Mouse (Mus musculus): Measurements from ENCODE around the gene R3hdm4. TPM values are rescaled to one million over a fixed set of nuclear protein-coding genes. Genes with fewer than 3 reads are reported as not detected.

Gene R3hdm4
- polyA plus RNA-seq, 1 experiment from 2014 or later: 104 TPM

- Histone ChIP-seq H3K27ac (ENCODE audit: low read depth, low read length) (peak overlapping the region; percentile 91), H3K9me3 (ENCODE audit: control insufficient read depth, low read length) (no peaks in the 10 kb centered on the region), H3K4me1 (replicated peaks; ENCODE audit: control insufficient read depth, insufficient read depth, low read length) (peaks cover 51% of the 10 kb centered on the region), H3K36me3 (ENCODE audit: control insufficient read depth, insufficient read depth, low read length) (peaks cover 25% of the 10 kb centered on the region), H3K4me3 (ENCODE audit: low read depth, low read length) (no peak overlapping the region; the same call in 1 of the 2 replicates), H3K4me2 (peak overlapping the region; percentile 62), H3K27me3 (replicated peaks; ENCODE audit: control insufficient read depth, insufficient read depth, low read length) (no peaks in the 10 kb centered on the region), H3K9ac (ENCODE audit: low read depth, low read length) (peak overlapping the region; percentile 42; the same call in 1 of the 2 replicates)
- 58% methylated on average over 6 of the region's 6 CpGs for WGBS
- ATAC-seq (replicated peaks; ENCODE audit: low FRiP score) (no peak), DNase-seq (ENCODE audit: low spot score) (no peak)
Observed at GRCm38 (mm10) chr10:79947502-79947901, 26.5 kb upstream of the R3hdm4 start.

DNA sequence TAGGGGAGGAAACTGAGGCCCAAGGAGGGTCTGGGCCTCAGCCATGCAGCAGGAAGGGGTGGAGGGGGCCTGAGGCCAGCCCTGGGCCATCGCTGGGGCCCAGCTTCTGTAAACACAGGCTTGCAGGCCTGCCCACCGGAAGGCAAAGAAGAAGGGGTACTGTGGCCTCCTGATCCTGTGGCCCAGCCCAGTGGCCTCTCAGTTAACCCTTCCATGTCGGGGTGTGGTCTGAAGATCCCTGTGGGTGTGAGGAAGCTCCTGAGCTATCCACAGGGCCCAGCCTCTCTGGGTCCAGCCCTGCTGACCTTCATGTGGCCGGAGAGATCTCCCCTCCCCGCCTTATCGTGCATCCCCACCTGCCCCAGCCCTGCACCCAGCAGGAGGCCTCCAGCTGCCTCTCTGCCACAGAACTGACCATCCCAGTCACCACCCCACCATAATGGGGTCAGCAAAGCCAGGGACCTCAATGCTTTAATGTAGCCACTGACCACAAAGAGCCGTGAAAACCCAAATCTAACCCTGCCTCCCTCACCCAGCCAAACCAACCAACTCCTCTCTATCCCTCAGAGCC, 25.8 kb upstream of the R3hdm4 start:
- peak overlapping the region; percentile 62 for H3K4me2 ChIP-seq
- H3K9ac ChIP-seq (ENCODE audit: low read depth, low read length): peak overlapping the region; percentile 58
- H3K9me3 ChIP-seq (ENCODE audit: control insufficient read depth, low read length): no peaks in the 10 kb centered on the region
- H3K27me3 ChIP-seq (replicated peaks; ENCODE audit: control insufficient read depth, insufficient read depth, low read length): no peaks in the 10 kb centered on the region
- H3K4me1 ChIP-seq (replicated peaks; ENCODE audit: control insufficient read depth, insufficient read depth, low read length): peaks cover 51% of the 10 kb centered on the region
- H3K36me3 ChIP-seq (ENCODE audit: control insufficient read depth, insufficient read depth, low read length): peaks cover 25% of the 10 kb centered on the region
- peak; percentile 80 for ATAC-seq (replicated peaks; ENCODE audit: low FRiP score)
- WGBS: 8% methylated on average over 6 of the region's 7 CpGs
- peak overlapping the region; percentile 91 for H3K27ac ChIP-seq (ENCODE audit: low read depth, low read length)
- peak; percentile 59 for DNase-seq (ENCODE audit: low spot score)
- peak overlapping the region; percentile 28 for H3K4me3 ChIP-seq (ENCODE audit: low read depth, low read length)

DNA sequence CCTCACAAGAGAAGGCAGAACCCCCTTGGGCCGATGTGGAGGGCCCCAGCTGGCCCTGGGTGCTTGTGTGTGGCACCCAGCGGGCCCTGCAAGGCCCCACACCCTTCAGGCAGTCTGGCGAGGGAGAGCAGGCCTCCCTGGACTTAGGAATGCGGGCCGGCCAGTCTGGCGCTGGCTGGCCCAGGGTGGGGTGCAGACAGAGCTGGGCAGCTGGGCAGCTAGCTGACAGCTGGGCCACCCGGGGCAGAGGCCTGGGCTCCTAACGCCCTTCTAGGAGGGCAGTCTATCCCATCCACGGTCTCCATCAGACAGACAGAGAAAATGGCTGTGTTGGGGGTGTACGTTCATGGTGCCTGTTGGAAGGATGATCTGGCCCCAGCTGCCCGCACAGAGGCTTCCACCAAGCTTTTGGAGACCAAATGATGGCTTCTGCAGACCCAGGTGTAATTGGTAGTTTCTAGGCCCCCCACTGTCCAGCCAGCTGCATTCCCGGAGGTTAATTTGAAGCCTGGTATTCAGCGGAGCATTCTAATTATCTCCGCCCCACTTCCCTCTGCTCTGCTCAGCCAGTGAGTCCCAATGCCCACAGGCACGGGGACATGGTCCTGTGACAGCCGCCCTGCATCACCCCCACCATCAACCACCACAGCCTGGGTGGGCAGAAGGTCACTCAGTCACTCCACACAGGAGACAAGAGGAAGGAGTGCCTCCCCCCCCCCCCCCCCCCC, 24.7 kb upstream of the R3hdm4 start:
- 43% methylated on average over 16 of the region's 16 CpGs for WGBS
- H3K27ac ChIP-seq (ENCODE audit: low read depth, low read length): peak overlapping the region; percentile 91
- H3K4me3 ChIP-seq (ENCODE audit: low read depth, low read length): peak overlapping the region; percentile 8; the same call in 1 of the 2 replicates
- no peaks in the 10 kb centered on the region for H3K27me3 ChIP-seq (replicated peaks; ENCODE audit: control insufficient read depth, insufficient read depth, low read length)
- H3K36me3 ChIP-seq (ENCODE audit: control insufficient read depth, insufficient read depth, low read length): peaks cover 16% of the 10 kb centered on the region
- H3K9me3 ChIP-seq (ENCODE audit: control insufficient read depth, low read length): no peaks in the 10 kb centered on the region
- H3K4me2 ChIP-seq: peak overlapping the region; percentile 62
- ATAC-seq (replicated peaks; ENCODE audit: low FRiP score) (no peak), DNase-seq (ENCODE audit: low spot score) (no peak)
- H3K4me1 ChIP-seq (replicated peaks; ENCODE audit: control insufficient read depth, insufficient read depth, low read length): peaks cover 51% of the 10 kb centered on the region
- peak overlapping the region; percentile 58 for H3K9ac ChIP-seq (ENCODE audit: low read depth, low read length)

- no peak for DNase-seq (ENCODE audit: low spot score)
- ATAC-seq (replicated peaks; ENCODE audit: low FRiP score): no peak
- H3K36me3 ChIP-seq (ENCODE audit: control insufficient read depth, insufficient read depth, low read length): peaks cover 2% of the 10 kb centered on the region; the same call in 1 of the 2 replicates
- no peaks in the 10 kb centered on the region for H3K27me3 ChIP-seq (replicated peaks; ENCODE audit: control insufficient read depth, insufficient read depth, low read length)
- peak overlapping the region; percentile 33 for H3K4me2 ChIP-seq
- 0 out of 2 replicates have a peak overlapping the region, but pooled peaks have one; percentile 26 for H3K27ac ChIP-seq (ENCODE audit: low read depth, low read length)
- WGBS: 64% methylated on average over 9 of the region's 9 CpGs
- H3K9me3 ChIP-seq (ENCODE audit: control insufficient read depth, low read length): no peaks in the 10 kb centered on the region
- H3K9ac ChIP-seq (ENCODE audit: low read depth, low read length): peak overlapping the region; percentile 2; the same call in 1 of the 2 replicates
- H3K4me3 ChIP-seq (ENCODE audit: low read depth, low read length): no peak overlapping the region
- H3K4me1 ChIP-seq (replicated peaks; ENCODE audit: control insufficient read depth, insufficient read depth, low read length): peaks cover 68% of the 10 kb centered on the region
Observed at GRCm38 (mm10) chr10:79943471-79943901, 22.5 kb upstream of the R3hdm4 start.

DNA sequence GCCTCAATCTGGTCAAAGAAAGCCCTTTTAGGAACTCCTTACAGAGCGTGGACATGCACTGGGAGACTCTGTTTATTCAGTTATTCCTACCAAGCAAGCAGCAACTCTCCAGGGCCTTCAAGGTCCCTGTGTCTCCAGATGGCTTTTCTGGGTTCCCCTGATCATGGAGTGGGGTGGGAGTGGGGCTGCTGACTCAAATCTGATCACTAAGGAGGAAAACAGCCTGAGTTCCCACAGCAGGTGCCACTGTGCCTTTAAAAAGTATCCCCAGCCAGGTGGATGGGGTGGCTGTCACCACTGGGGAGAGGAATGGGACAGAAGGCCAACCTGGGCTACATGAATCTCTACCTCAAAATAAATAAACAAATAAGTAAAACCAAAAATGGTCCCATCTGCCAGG, 22.0 kb upstream of the R3hdm4 start:
- Histone ChIP-seq H3K36me3 (ENCODE audit: control insufficient read depth, insufficient read depth, low read length) (peaks cover 4% of the 10 kb centered on the region; the same call in 1 of the 2 replicates), H3K4me1 (replicated peaks; ENCODE audit: control insufficient read depth, insufficient read depth, low read length) (peaks cover 73% of the 10 kb centered on the region), H3K27me3 (replicated peaks; ENCODE audit: control insufficient read depth, insufficient read depth, low read length) (no peaks in the 10 kb centered on the region), H3K9me3 (ENCODE audit: control insufficient read depth, low read length) (no peaks in the 10 kb centered on the region), H3K27ac (ENCODE audit: low read depth, low read length) (0 out of 2 replicates have a peak overlapping the region, but pooled peaks have one; percentile 21), H3K4me3 (ENCODE audit: low read depth, low read length) (no peak overlapping the region), H3K4me2 (no peak overlapping the region), H3K9ac (ENCODE audit: low read depth, low read length) (no peak overlapping the region)
- 72% methylated on average over 1 of the region's 1 CpGs for WGBS
- ATAC-seq (replicated peaks; ENCODE audit: low FRiP score) (no peak), DNase-seq (ENCODE audit: low spot score) (no peak)

- no peaks in the 10 kb centered on the region for H3K27me3 ChIP-seq (replicated peaks; ENCODE audit: control insufficient read depth, insufficient read depth, low read length)
- peaks cover 7% of the 10 kb centered on the region; the same call in 1 of the 2 replicates for H3K36me3 ChIP-seq (ENCODE audit: control insufficient read depth, insufficient read depth, low read length)
- H3K4me3 ChIP-seq (ENCODE audit: low read depth, low read length): no peak overlapping the region
- DNase-seq (ENCODE audit: low spot score) (no peak), ATAC-seq (replicated peaks; ENCODE audit: low FRiP score) (no peak)
- H3K9me3 ChIP-seq (ENCODE audit: control insufficient read depth, low read length): no peaks in the 10 kb centered on the region
- 41% methylated on average over 7 of the region's 7 CpGs for WGBS
- no peak overlapping the region for H3K27ac ChIP-seq (ENCODE audit: low read depth, low read length)
- H3K4me2 ChIP-seq: no peak overlapping the region
- peaks cover 69% of the 10 kb centered on the region for H3K4me1 ChIP-seq (replicated peaks; ENCODE audit: control insufficient read depth, insufficient read depth, low read length)
- H3K9ac ChIP-seq (ENCODE audit: low read depth, low read length): no peak overlapping the region
Observed at GRCm38 (mm10) chr10:79940749-79941148, 19.7 kb upstream of the R3hdm4 start.

- peak; percentile 48 for ATAC-seq (replicated peaks; ENCODE audit: low FRiP score)
- peak overlapping the region; percentile 34 for H3K9ac ChIP-seq (ENCODE audit: low read depth, low read length)
- peak overlapping the region; percentile 34; the same call in 1 of the 2 replicates for H3K27ac ChIP-seq (ENCODE audit: low read depth, low read length)
Observed at GRCm38 (mm10) chr10:79937775-79938526, 16.9 kb upstream of the R3hdm4 start.

GRCm38 (mm10) chr10:79936911-79937441, 16.0 kb upstream of the R3hdm4 start:
- H3K4me3 ChIP-seq (ENCODE audit: low read depth, low read length): no peak overlapping the region
- DNase-seq (ENCODE audit: low spot score) (no peak), ATAC-seq (replicated peaks; ENCODE audit: low FRiP score) (0 out of 2 replicates have a peak, but pooled peaks have one; percentile 17)
- WGBS: 75% methylated on average over 27 of the region's 27 CpGs
- H3K36me3 ChIP-seq (ENCODE audit: control insufficient read depth, insufficient read depth, low read length): peaks cover 19% of the 10 kb centered on the region
- peaks cover 71% of the 10 kb centered on the region for H3K4me1 ChIP-seq (replicated peaks; ENCODE audit: control insufficient read depth, insufficient read depth, low read length)
- H3K9me3 ChIP-seq (ENCODE audit: control insufficient read depth, low read length): no peaks in the 10 kb centered on the region
- peak overlapping the region; percentile 36 for H3K27ac ChIP-seq (ENCODE audit: low read depth, low read length)
- peak overlapping the region; percentile 34; the same call in 1 of the 2 replicates for H3K9ac ChIP-seq (ENCODE audit: low read depth, low read length)
- no peaks in the 10 kb centered on the region for H3K27me3 ChIP-seq (replicated peaks; ENCODE audit: control insufficient read depth, insufficient read depth, low read length)
- peak overlapping the region; percentile 6; the same call in 1 of the 2 replicates for H3K4me2 ChIP-seq

More at GRCm38 (mm10) chr10:79937775-79938526, 16.9 kb upstream of the R3hdm4 start:
- no peaks in the 10 kb centered on the region for H3K9me3 ChIP-seq (ENCODE audit: control insufficient read depth, low read length)
- H3K4me2 ChIP-seq: peak overlapping the region; percentile 25
- no peak for DNase-seq (ENCODE audit: low spot score)
- H3K4me3 ChIP-seq (ENCODE audit: low read depth, low read length): no peak overlapping the region
- H3K36me3 ChIP-seq (ENCODE audit: control insufficient read depth, insufficient read depth, low read length): peaks cover 15% of the 10 kb centered on the region; the same call in 1 of the 2 replicates
- H3K4me1 ChIP-seq (replicated peaks; ENCODE audit: control insufficient read depth, insufficient read depth, low read length): peaks cover 64% of the 10 kb centered on the region
- H3K27me3 ChIP-seq (replicated peaks; ENCODE audit: control insufficient read depth, insufficient read depth, low read length): no peaks in the 10 kb centered on the region
- 62% methylated on average over 11 of the region's 11 CpGs for WGBS
